Mouse (Mus musculus): ENCODE results near the gene Nrgn.

The Nrgn gene

DNA sequence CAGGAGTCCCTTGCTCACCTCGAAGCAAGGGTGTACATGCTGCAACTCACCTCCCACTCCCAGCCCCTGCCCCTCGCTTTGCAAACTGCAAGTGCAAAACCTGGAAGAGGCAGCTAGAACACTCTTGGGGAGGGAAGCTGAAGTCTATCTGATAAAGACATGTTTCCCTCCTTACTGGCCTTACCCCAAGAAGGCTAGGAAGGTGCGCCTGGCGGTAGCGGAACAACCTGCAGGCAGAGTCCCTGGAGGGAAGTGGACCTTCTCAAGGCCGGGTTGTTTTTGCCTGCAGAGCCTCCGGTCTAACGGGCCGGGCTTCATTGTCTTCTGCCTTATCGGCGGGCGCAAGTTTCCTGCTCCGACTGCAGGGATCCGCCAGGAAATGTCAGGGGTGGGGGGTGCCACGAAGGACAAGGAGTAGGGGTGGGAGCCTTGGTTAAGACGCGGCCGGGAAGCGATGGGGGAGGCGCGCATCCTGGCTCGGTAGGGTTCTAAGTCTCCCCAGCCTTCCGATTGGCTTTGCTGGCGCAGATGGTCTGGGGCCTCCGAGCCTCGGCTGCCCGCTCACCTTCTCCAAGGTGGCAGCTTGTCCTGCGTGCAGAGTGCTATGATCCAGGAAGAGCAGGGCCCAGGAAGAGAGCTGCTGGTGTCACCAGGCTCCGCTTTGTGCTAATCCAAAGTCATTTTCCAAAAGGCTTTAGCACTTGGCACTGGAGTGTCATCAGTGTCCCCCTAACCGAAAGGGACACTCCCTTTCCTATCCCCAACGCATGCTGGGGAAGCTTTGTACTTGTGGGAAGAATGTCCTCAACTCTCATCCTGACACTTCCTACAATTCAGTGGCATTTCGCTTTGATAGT, 22.4 kb downstream of the Nrgn start:
- peak; percentile 57 for DNase-seq (ENCODE audit: low spot score)

DNA sequence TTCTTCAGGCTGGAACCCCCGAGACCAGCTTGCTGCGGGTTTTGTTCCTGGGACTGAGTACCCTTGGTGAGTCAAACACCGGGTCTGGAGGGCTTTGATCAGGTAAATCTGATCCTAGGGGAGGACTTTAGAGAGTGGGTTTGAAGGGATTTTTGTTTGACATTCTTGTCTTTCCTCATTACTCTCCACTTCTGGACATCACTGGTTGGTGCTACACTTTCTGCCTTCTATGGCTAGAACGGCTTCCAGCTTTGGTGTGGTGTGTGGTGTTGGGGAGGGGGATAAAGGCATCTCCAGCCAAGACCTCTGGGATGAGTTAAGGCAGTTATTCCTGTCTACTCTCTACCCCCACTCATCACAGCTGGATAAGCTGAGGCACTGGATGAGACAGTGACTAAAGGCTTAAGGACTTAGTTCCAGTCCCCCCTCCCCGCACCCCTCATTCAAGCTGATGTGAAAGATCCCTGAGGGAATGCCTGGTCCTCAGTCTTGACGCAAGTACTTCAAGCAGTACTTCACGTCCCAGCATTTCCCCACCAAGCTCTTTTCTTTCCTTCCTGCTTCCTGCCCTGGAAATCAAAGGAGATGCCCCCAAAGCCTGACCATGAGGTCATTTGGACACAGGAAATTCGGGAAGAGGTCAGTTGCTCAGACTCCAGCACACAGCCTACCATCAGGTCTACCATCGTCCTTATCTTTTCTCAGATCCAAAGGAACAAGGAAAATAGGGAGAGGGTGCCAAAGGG, 24.3 kb downstream of the Nrgn start:
- DNase-seq (ENCODE audit: low spot score): no peak

DNA sequence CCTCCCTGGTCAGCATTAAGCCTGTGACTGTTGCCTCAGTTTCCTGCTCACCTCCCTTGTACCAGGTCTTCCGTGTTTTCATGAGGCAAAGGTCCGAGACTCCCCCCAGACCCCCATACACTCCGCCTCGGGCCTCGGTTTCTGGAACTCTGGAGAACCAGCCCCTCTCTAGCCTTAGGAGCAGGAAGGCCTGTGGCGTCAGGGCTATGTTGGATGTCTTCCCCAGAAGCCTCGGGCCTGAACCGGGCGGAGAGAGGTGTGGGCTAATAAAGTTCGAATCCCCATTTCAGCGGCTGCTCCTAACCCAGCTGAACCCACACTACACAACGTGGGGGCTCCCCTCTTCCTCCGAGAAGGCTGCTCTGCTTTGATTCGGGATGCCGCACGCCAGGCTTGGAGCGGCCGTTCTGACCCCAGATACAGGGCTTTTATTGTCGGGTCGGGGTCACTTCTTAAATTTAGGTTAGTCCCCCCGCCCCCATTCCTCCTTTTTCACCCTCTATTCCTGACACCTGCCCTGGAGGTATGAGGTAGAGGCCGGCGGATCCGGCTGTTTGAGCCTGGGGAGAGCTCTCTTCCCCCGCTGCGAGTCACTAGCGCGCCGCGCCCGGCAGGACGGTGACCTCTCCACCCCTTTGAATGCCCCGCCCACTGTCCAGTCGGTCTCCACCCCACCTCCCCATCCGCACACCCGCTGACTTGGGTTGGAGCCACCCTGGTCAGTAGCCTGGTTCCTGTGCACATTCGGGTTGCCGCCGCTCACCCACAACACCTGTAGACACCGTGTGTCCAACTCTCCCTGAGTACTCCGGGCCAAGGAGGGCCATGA, 25.1 kb downstream of the Nrgn start, which contains the start of gene Esam:
Gene Esam, plus strand, starts transcription at position 683 of the 829 bp plus-strand sequence.
- DNase-seq (ENCODE audit: low spot score): peak; percentile 65

DNA sequence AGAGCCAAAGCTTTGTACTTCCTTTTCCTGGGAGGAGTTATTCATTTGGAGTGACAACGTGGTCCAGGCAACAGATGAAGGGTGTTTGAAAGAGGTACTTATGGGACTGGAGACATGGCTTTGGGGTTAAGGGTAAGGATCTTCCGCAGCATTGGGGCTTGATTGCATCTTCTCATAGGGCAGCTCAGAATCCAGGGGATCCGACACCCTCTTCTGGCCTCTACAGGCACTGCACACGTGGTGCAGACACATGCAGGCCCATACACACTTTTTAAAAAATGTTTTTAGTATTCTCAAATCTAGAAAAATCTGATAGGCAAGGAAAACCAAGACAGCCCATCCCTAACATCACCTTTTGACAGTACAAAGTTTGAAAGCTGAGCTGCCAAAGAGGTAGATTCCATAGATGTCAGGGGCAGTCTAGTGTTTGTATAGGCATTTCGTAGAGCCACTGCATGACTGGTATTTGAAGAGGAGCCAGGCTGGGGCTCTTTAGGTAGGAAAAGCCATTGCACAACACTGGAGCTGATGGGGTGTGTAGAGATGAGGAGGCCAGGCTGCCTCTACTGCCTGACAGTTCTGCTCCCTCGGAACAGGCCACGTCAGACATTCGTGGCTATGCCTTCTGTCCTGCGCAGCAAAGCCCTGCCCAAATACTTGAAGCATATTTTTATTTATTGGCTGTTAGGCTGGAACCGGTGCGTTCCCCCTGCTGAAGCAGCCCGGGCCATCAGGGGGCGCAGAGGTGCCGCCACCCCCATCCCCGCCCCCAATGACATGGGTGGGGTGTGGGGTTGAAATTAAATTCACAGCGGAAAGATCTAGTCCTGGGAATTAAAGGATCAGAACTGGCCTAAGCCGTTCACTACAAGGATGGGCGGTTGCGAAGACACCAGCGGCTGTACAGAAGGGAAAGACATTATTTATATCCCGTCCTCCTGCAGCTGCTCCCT, 26.0 kb downstream of the Nrgn start:
- DNase-seq (ENCODE audit: low spot score): peak; percentile 23

DNA sequence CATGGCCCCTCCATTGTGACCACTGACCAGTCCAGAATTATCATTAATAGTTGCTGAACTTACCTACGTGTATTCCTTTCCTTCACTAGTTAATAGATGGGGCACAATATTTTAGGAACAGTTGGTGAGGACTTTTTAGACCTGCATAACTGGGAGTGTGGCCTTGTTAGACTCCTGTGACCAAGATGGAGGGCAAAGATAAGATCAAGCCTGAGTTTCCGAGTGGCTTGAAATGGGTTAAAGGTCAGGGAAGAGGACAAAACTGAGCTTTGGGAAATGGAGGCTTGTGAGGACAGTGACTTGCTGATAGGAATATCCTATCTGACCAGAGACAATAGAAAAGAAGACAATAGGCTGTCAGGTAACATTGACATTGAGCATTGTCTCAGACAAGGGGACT, 27.2 kb downstream of the Nrgn start:
- DNase-seq (ENCODE audit: low spot score): no peak

DNA sequence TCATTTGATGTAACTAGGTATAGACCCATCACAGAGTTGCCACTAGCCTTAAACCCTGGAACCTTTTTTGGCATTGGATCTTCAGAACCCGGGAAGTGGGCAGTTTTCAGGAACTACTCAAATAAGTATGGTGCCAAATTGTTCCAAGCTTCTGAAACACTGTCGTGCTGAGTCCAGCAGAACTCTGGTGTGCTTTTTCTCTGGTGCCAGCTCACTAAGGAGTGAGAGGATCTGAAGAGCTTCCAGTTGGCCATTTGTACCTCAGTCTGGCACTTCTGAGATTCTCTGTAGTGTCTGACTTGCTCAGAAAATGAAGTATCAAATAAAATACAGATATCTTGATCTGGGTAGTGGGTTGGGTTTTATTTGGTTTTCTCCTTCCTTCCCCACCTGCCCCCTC, 32.7 kb downstream of the Nrgn start:
- DNase-seq (ENCODE audit: low spot score): no peak

DNA sequence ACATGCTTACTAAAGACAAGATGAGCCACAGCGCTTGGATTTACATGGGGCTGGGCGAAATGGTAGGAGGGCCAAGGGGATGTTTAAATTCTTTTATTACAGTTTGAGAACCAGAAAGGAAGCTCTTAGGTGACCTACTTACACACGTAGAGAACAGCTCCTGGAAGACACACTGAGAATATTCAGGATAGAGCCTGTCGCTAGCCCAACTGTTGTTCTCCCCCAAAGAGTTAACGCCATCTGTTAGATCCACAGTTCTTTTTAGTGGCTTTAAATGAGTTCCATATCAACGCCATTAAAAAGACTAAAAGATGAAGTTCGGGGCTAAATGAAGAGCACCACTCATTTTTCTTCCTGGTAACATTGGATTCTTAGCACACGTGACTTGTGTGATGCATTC, 33.7 kb downstream of the Nrgn start:
- no peak for DNase-seq (ENCODE audit: low spot score)

DNA sequence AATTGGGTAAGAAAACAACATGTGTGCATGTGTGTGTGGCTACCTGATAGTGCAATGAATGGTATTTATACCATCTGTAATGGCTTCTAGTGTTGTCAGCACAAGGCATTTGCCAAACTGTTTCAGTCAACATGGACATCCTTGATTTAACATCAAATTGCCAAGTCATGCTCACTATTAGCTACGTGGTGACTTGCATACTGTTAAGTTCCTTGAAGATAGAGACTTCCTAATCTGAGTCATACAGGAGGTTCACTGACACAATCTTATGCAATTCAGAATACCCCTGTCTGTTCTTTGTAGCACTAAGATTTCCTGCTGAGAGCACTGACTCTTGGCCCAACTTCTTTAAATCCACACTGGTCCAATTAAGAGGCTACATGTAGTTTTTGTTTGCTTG, 35.2 kb downstream of the Nrgn start:
- no peak for DNase-seq (ENCODE audit: low spot score)

DNA sequence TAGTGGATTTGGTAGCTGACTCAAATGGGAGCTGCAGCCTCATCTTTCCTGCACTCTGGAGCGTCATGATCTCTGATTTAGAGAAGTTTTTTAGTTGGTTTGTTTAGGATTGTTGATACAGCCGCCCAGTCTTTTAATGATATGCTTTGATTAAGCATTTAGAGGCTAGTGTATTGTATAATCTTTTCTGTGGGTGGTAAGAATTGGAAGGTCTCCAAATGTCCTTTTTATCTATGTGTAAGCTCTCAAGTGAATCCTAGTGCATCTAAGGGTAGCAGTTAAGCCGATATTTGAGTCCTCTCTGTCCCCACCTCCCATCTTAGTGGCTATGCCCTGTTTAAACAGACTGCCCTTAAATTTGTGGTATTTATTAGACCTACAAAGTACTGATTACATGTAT, 38.2 kb downstream of the Nrgn start:
- DNase-seq (ENCODE audit: low spot score): no peak

DNA sequence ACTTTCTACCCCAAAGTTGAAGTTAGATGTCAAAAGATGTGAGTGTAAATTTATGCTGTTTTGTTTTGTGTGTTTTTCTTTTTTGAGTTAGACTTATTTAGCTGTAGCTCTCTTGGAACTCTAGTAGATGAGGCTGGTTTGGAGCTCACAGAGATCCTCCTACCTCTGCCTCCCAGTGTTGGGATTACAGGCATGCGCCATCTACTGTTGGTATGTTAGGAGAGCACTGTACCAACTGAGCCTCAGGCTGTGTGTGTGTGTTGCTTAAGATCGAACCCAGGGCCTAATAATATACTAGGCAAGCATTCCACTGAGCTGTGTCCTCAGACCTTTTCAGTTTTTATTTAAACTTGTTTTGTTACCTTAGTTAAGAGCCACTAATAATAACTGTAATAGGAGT, 40.6 kb downstream of the Nrgn start:
- DNase-seq (ENCODE audit: low spot score): no peak

DNA sequence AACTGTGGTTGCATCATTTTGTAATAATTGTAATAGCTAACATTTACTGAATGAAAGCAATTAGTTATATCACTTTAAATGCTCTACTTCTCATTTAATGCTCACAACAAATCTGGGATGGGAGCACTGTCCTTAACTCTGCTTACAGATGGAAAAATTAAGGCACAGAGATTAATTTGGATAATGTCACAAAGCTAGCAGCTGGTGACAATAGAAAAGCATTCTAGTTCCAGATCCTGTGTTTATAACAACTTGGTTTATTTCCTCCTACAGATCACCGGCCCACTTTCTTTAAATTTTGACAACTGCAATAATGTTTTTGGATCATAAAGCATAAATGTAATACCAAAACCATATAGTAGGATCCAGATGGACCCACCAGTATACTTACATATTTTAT, 46.7 kb downstream of the Nrgn start:
- no peak for DNase-seq (ENCODE audit: low spot score)

DNA sequence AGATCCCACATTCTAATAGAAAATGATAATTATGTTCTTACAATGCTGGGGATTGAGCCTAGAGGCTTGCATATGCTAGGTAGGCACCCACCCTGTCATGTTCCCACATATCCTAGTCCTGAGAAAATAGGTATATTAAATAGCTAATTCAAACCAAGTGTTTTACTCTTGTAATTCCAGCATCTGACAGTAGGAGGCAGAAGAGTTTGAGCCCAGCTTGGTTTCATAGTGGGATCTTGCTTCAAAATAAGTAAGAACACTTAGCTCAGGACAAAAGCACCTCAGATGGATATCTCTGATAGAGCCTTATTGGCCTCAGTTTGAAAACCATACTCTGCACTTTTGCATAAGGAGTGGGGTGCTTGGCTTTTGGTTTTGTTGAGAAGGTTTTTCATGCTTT, 48.4 kb downstream of the Nrgn start:
- no peak for DNase-seq (ENCODE audit: low spot score)

DNA sequence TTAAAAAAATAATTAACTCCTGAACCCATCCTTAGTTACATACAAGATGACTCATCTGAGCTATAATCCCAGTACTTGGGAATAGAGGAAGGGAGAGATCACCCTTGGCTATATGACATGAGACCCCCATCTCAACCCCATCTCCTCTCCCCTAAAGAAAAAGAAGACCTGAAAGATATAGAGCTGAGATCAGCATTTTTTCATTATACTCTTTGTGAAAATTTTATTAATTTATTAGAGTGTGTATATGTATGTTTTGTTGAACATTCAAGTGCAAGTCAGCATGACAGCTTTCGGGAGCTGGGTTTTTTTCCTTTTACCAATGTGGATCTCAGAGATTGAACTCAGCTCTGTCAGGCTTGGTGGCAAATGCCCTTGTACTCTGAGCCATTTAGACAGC, 51.5 kb downstream of the Nrgn start:
- no peak for DNase-seq (ENCODE audit: low spot score)

DNA sequence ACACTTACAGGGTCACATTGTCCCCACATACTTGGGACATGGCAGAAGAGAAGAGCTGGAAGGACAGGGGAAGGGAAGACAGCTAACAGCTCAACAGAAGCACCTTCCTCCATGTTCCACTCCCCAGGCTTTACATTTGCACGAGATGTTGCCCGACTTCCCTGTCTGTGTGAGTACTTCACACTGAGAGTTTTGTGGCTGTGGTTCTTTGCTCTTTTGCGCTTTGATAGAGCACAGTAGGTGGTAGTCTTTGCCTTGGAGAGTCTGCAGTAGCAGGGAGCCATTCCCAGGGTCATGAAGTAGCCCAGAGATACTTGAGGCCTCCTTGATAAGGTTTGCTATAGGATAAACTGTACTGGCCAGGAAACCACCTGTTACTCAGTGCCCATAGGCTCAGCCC, 52.5 kb downstream of the Nrgn start:
- DNase-seq (ENCODE audit: low spot score): no peak

DNA sequence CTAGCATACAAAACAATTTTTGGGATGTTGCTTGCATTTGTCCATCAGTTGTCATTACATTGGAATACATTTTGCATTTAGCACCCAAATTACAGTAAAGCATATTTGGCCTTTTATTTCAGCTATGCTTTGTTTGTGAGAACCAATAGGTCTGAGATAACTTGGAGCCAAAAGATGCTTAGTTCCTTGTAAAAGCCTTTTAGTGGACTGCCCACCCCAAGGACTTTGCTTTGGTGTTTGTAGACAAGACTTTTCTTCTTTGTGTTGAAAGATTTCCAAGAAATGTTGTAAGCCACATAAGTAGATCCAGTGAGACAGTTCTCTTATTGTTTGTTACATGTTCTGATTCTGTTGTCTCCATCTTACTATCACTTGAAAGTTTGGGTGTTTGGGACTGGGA, 56.4 kb downstream of the Nrgn start:
- no peak for DNase-seq (ENCODE audit: low spot score)

DNA sequence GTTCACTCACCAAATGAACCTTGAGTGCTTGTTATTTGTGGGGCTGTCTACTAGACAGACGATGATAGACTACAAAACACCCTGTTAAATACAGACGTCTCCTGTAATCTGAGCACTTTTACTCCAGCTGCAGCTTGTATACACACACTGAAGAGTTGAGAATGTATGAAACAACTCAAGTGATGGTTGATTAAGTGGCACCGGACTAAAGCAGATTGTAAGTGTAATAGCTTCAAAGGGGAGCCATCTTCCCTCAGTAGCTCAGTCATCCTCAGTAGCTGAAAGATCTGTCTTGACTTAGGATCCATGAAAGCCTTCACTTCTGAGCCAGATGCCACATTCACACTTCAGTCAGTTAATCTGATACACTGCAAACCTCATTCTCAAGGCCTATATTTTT, 56.9 kb downstream of the Nrgn start:
- no peak for DNase-seq (ENCODE audit: low spot score)

All from embryo, embryonic 10 days (tissue).